Mouse (Mus musculus): ENCODE measurements around the gene Tgm1. TPM values are rescaled to one million over a fixed set of nuclear protein-coding genes. Genes with fewer than 3 reads are reported as not detected.

Tgm1 gene
- polyA plus RNA-seq, 1 experiment = 29.6 TPM

DNA sequence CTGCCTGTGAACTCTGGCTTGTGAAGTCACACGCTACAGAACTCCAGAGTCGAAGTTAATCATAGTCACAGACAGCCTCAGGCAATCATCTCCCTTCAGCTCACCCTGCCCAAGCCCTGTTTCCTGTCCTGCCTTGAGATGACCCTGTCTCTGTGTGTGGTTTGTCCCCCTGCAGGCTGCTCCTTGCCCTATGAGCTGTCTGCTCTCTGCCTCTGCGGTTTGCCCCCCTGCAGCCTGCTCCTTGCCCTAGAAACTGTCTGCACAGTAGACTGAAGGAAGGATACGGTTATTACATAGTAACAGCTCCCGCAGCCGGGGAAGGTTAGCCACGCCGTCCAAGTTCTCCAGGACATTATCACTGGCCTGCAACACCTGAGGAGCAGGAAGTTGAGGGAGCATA lies 3.2 kb upstream of the Tgm1 start:
- peak; percentile 89 for DNase-seq
- H3K27me3 ChIP-seq (replicated peaks; ENCODE audit: control insufficient read depth, insufficient read depth, low read length) = no peaks in the 10 kb centered on the region
- H3K4me1 ChIP-seq (ENCODE audit: control insufficient read depth, insufficient read depth, low read length) = peaks cover 32% of the 10 kb centered on the region
- H3K27ac ChIP-seq (ENCODE audit: insufficient read depth, low read depth, low read length) = peak overlapping the region; percentile 84
- no peak overlapping the region for H3K4me3 ChIP-seq (ENCODE audit: insufficient read depth, low read depth, low read length)
- WGBS = 43% methylated on average over 8 of the region's 8 CpGs
- H3K36me3 ChIP-seq (ENCODE audit: control insufficient read depth, insufficient read depth, low read length) = no peaks in the 10 kb centered on the region
- TF ChIP-seq CTCF (conservative IDR thresholded peaks at IDR 0.05; ENCODE audit: insufficient read depth, insufficient read length, low read depth, low read length) (no peak), POLR2A (IDR thresholded peaks at IDR 0.05; ENCODE audit: low read depth, low read length) (no peak)

DNA sequence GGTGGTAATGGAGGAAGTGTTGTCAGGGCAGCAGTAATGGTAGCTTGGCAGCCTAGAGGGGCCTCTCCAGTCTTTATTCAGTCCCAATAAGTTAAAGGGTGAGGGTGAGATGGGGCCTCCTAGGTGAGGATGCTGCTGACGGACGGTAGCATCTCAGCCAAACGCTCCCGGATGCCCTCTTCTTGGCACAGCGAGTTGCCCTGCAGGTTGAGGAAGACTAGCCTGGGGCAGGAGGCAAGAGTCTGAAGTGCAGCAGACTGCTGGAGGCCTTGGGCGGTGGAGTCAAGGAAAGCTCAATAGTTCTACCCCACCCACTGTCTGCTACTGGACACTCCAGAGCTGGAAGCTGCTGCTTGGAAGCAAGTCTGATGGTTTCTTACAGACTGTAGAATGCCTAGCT lies 2.5 kb upstream of the Tgm1 start:
- peak; percentile 81 for DNase-seq
- Histone ChIP-seq H3K27ac (ENCODE audit: insufficient read depth, low read depth, low read length) (peak overlapping the region; percentile 84; the same call in 1 of the 2 replicates), H3K36me3 (ENCODE audit: control insufficient read depth, insufficient read depth, low read length) (no peaks in the 10 kb centered on the region), H3K27me3 (replicated peaks; ENCODE audit: control insufficient read depth, insufficient read depth, low read length) (no peaks in the 10 kb centered on the region), H3K4me1 (ENCODE audit: control insufficient read depth, insufficient read depth, low read length) (peaks cover 30% of the 10 kb centered on the region), H3K4me3 (ENCODE audit: insufficient read depth, low read depth, low read length) (no peak overlapping the region)
- WGBS = 62% methylated on average over 6 of the region's 6 CpGs
- no peak for TF ChIP-seq POLR2A (IDR thresholded peaks at IDR 0.05; ENCODE audit: low read depth, low read length)
- TF ChIP-seq CTCF (conservative IDR thresholded peaks at IDR 0.05; ENCODE audit: insufficient read depth, insufficient read length, low read depth, low read length) = no peak

DNA sequence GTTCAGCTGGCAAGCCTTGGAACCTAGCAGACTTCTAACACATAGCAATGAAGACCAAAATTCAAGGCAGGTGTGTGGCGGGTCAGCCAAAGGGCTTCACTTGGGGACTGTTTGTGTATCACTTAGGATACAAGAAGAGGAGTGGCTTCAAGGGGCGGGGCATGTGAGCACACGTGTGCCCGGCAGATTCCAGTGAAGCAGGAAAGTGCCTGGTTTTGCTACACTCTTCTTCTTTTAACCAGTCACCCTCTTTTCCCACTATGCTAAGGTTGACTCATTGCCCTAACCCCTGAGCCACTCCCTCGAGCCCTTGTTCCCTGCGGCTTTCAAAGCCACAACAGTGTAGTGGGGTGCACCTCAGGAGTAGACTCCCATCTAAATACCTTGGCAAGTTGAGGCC lies 1.2 kb upstream of the Tgm1 start:
- peaks cover 24% of the 10 kb centered on the region for H3K4me1 ChIP-seq (ENCODE audit: control insufficient read depth, insufficient read depth, low read length)
- WGBS = 27% methylated on average over 6 of the region's 6 CpGs
- H3K36me3 ChIP-seq (ENCODE audit: control insufficient read depth, insufficient read depth, low read length) = no peaks in the 10 kb centered on the region
- H3K27me3 ChIP-seq (replicated peaks; ENCODE audit: control insufficient read depth, insufficient read depth, low read length) = no peaks in the 10 kb centered on the region
- TF ChIP-seq POLR2A (IDR thresholded peaks at IDR 0.05; ENCODE audit: low read depth, low read length) (no peak), CTCF (conservative IDR thresholded peaks at IDR 0.05; ENCODE audit: insufficient read depth, insufficient read length, low read depth, low read length) (no peak)
- peak; percentile 57 for DNase-seq
- H3K27ac ChIP-seq (ENCODE audit: insufficient read depth, low read depth, low read length) = no peak overlapping the region
- H3K4me3 ChIP-seq (ENCODE audit: insufficient read depth, low read depth, low read length) = no peak overlapping the region

DNA sequence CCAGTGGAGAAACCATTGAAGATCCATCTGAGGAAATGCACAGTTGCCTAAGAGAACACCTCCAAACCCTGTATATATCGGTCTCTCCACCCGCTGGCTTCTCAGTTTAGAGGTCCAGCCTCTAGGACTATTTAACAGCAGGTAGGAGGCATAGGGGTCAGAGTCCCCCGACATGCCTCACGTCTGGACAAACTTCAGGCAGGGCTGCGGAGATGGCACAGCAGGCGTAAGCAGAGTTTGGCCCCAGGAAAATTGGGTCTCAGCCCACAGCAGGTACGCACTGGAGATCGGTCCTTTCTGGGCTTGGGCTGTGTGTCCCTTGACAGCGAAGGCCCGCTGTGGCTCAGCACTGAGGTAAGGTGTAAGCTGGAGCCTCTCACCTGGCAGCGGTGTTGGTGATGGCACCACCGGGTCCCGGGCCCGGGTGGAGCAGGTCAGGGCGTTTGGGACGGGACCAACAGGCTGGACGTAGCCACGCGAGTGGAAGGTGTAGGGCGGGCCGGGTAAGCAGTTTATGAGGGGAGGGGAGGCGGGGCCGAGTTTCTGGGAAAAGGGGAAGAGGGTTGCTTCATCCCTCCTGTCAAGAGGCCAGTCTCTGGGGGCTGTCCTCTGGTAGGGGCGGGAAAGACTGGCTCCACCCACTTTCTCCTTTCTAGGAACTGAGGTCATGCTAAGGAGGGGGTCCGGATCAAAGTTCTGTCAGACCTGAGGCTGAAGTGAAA lies 558 bp downstream of the Tgm1 start:
- Histone ChIP-seq H3K4me3 (ENCODE audit: insufficient read depth, low read depth, low read length) (peak overlapping the region; percentile 32), H3K4me1 (ENCODE audit: control insufficient read depth, insufficient read depth, low read length) (peaks cover 22% of the 10 kb centered on the region), H3K27me3 (replicated peaks; ENCODE audit: control insufficient read depth, insufficient read depth, low read length) (no peaks in the 10 kb centered on the region), H3K36me3 (ENCODE audit: control insufficient read depth, insufficient read depth, low read length) (no peaks in the 10 kb centered on the region), H3K27ac (ENCODE audit: insufficient read depth, low read depth, low read length) (peak overlapping the region; percentile 66)
- peak; percentile 91 for DNase-seq
- 15% methylated on average over 25 of the region's 25 CpGs for WGBS
- TF ChIP-seq CTCF (conservative IDR thresholded peaks at IDR 0.05; ENCODE audit: insufficient read depth, insufficient read length, low read depth, low read length) (no peak), POLR2A (IDR thresholded peaks at IDR 0.05; ENCODE audit: low read depth, low read length) (no peak)

DNA sequence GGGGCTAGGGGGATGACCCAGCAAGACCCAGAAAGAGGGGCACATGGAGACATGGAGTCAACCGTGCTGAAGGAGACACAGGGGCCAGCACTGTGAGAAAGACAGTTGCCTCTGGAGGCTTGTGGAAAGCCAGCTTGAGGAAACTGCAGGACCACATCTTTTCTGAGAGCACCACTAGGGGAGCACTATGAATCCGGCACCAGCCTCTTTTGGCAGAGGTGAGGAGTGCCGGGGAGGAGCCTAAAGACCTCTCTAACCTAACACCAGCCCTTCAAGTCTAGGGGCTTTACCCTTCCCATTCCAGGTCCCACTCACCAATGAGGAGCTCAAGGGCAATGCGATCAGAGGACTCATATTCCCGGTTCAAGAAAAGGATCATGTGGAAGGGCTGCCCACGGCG lies 1.9 kb downstream of the Tgm1 start:
- no peak for DNase-seq
- TF ChIP-seq CTCF (conservative IDR thresholded peaks at IDR 0.05; ENCODE audit: insufficient read depth, insufficient read length, low read depth, low read length) (0 out of 2 replicates have a peak, but pooled peaks have one; percentile 24), POLR2A (IDR thresholded peaks at IDR 0.05; ENCODE audit: low read depth, low read length) (no peak)
- Histone ChIP-seq H3K4me1 (ENCODE audit: control insufficient read depth, insufficient read depth, low read length) (peaks cover 17% of the 10 kb centered on the region), H3K4me3 (ENCODE audit: insufficient read depth, low read depth, low read length) (peak overlapping the region; percentile 40), H3K27me3 (replicated peaks; ENCODE audit: control insufficient read depth, insufficient read depth, low read length) (no peaks in the 10 kb centered on the region), H3K36me3 (ENCODE audit: control insufficient read depth, insufficient read depth, low read length) (no peaks in the 10 kb centered on the region), H3K27ac (ENCODE audit: insufficient read depth, low read depth, low read length) (no peak overlapping the region)
- WGBS = 80% methylated on average over 7 of the region's 7 CpGs

DNA sequence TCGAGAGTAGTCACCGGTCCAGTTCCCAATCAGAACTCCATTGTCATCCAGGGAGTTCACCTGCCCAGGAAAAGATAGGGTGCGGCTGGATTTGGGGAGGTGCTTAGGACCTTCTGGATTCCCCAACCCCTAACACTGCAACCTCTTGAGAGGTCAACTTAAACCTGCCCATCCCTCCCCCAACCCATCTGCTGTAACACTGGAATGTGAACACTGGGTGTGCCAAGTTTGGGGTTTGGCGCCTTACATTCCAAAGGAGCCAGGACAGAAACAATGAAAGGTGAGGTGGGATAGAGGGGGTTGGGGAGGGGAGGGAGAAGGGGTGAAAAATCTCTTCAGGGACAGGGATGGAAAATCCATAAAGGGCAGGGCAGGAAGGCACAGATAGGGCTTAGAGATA lies 4.2 kb downstream of the Tgm1 start:
- TF ChIP-seq POLR2A (IDR thresholded peaks at IDR 0.05; ENCODE audit: low read depth, low read length) = no peak
- TF ChIP-seq CTCF (conservative IDR thresholded peaks at IDR 0.05; ENCODE audit: insufficient read depth, insufficient read length, low read depth, low read length) = no peak
- 86% methylated on average over 4 of the region's 4 CpGs for WGBS
- Histone ChIP-seq H3K36me3 (ENCODE audit: control insufficient read depth, insufficient read depth, low read length) (no peaks in the 10 kb centered on the region), H3K27ac (ENCODE audit: insufficient read depth, low read depth, low read length) (no peak overlapping the region), H3K27me3 (replicated peaks; ENCODE audit: control insufficient read depth, insufficient read depth, low read length) (no peaks in the 10 kb centered on the region), H3K4me3 (ENCODE audit: insufficient read depth, low read depth, low read length) (no peak overlapping the region), H3K4me1 (ENCODE audit: control insufficient read depth, insufficient read depth, low read length) (peaks cover 9% of the 10 kb centered on the region; the same call in 1 of the 2 replicates)
- no peak for DNase-seq

DNA sequence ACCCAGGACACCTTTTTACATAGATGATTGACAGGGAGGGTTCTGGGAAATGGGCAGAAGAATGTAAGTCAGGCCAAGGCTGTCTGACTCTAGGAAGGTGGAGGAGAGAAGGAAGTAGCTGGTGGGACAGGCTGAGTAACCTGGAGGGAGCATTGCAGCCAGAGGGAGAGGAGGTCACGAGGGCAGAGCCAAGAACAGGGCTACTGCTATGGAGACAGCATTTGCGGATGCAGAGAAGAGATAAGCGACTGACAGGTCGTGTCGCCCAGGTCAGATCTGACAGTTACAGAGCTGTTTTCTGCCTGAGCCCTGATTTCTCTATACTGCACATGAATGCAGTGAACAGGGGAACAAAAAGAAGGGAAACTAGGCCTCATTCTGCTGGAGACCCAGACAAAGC lies 6.3 kb downstream of the Tgm1 start:
- peaks cover 2% of the 10 kb centered on the region; the same call in 1 of the 2 replicates for H3K4me1 ChIP-seq (ENCODE audit: control insufficient read depth, insufficient read depth, low read length)
- peak; percentile 61 for DNase-seq
- H3K36me3 ChIP-seq (ENCODE audit: control insufficient read depth, insufficient read depth, low read length) = no peaks in the 10 kb centered on the region
- no peaks in the 10 kb centered on the region for H3K27me3 ChIP-seq (replicated peaks; ENCODE audit: control insufficient read depth, insufficient read depth, low read length)
- TF ChIP-seq POLR2A (IDR thresholded peaks at IDR 0.05; ENCODE audit: low read depth, low read length) (no peak), CTCF (conservative IDR thresholded peaks at IDR 0.05; ENCODE audit: insufficient read depth, insufficient read length, low read depth, low read length) (no peak)
- H3K27ac ChIP-seq (ENCODE audit: insufficient read depth, low read depth, low read length) = no peak overlapping the region
- no peak overlapping the region for H3K4me3 ChIP-seq (ENCODE audit: insufficient read depth, low read depth, low read length)
- WGBS = 88% methylated on average over 5 of the region's 5 CpGs

Measured in kidney, adult 2 months (tissue).